Mouse (Mus musculus): ENCODE data around the gene Svep1. TPM values are rescaled to one million over a fixed set of nuclear protein-coding genes. Genes with fewer than 3 reads are reported as not detected.

Svep1 gene
- 3.2 and 3.3 TPM in 2 replicates for polyA plus RNA-seq (2016; fragmentation: Nextera tagmentation; extraction: Ambion mirVana)

GRCm38 (mm10) chr4:58206115-58206945 lies at the start of gene Svep1:
TSS of gene Svep1 (minus strand) at chr4:58206859.
- under 1% methylated on average over 47 of the region's 47 CpGs for WGBS
- DNase-seq (ENCODE audit: low spot score): peak; percentile 78
- Histone ChIP-seq H3K9me3 (no peaks in the 10 kb centered on the region), H3K36me3 (replicated peaks) (no peaks in the 10 kb centered on the region), H3K4me1 (peaks cover 27% of the 10 kb centered on the region), H3K27ac (replicated peaks) (peak within 1 kb of the TSS; percentile 85), H3K27me3 (replicated peaks; ENCODE audit: low read depth, poor library complexity, severe bottlenecking) (peaks cover 58% of the 10 kb centered on the region), H3K4me3 (peak within 1 kb of the TSS; percentile 65)

- DNase-seq (ENCODE audit: low spot score): no peak
- H3K36me3 ChIP-seq (replicated peaks): no peaks in the 10 kb centered on the region
- no peaks in the 10 kb centered on the region for H3K4me1 ChIP-seq
- H3K4me3 ChIP-seq: no peak overlapping the region
- 43% methylated on average over 5 of the region's 5 CpGs for WGBS
- H3K27ac ChIP-seq (replicated peaks): no peak overlapping the region
- H3K27me3 ChIP-seq (replicated peaks; ENCODE audit: low read depth, poor library complexity, severe bottlenecking): no peaks in the 10 kb centered on the region
- no peaks in the 10 kb centered on the region for H3K9me3 ChIP-seq
Measured at GRCm38 (mm10) chr4:58253410-58253809, 46.8 kb upstream of the Svep1 start.

DNA sequence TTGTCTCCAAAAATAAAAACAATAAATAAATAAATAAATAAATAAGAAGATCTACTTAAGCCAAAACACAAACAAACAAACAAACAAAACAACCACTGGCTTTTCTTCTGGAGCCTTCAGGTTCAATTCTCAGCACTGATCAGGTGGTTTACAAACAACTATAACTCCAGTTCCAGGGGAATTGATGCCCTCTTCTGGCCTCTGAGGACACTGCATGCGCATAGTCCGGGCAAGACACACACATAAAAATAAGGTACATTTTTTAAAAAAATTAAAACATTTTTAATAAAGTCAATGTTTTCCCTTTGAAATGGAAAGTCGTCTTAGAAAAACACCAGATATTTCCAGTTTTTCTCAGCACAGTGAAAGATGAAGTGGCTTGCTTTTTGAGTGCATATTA lies 45.7 kb upstream of the Svep1 start:
- no peak overlapping the region for H3K27ac ChIP-seq (replicated peaks)
- no peak overlapping the region for H3K4me3 ChIP-seq
- no peak for DNase-seq (ENCODE audit: low spot score)
- H3K9me3 ChIP-seq: no peaks in the 10 kb centered on the region
- no peaks in the 10 kb centered on the region for H3K36me3 ChIP-seq (replicated peaks)
- no peaks in the 10 kb centered on the region for H3K4me1 ChIP-seq
- H3K27me3 ChIP-seq (replicated peaks; ENCODE audit: low read depth, poor library complexity, severe bottlenecking): no peaks in the 10 kb centered on the region
- WGBS: 85% methylated on average over 3 of the region's 3 CpGs

GRCm38 (mm10) chr4:58245544-58245943 lies 38.9 kb upstream of the Svep1 start:
- no peaks in the 10 kb centered on the region for H3K4me1 ChIP-seq
- H3K4me3 ChIP-seq: no peak overlapping the region
- 95% methylated on average over 1 of the region's 1 CpGs for WGBS
- H3K27me3 ChIP-seq (replicated peaks; ENCODE audit: low read depth, poor library complexity, severe bottlenecking): no peaks in the 10 kb centered on the region
- no peak overlapping the region for H3K27ac ChIP-seq (replicated peaks)
- no peak for DNase-seq (ENCODE audit: low spot score)
- H3K36me3 ChIP-seq (replicated peaks): no peaks in the 10 kb centered on the region
- no peaks in the 10 kb centered on the region for H3K9me3 ChIP-seq

GRCm38 (mm10) chr4:58240416-58240815 lies 33.8 kb upstream of the Svep1 start:
- Histone ChIP-seq H3K27me3 (replicated peaks; ENCODE audit: low read depth, poor library complexity, severe bottlenecking) (no peaks in the 10 kb centered on the region), H3K9me3 (0 out of 2 replicates have a peak, but pooled peaks cover 2% of the 10 kb centered on the region), H3K27ac (replicated peaks) (no peak overlapping the region), H3K4me3 (no peak overlapping the region), H3K4me1 (0 out of 2 replicates have a peak, but pooled peaks cover 4% of the 10 kb centered on the region), H3K36me3 (replicated peaks) (no peaks in the 10 kb centered on the region)
- 84% methylated on average over 7 of the region's 7 CpGs for WGBS
- DNase-seq (ENCODE audit: low spot score): no peak

- Histone ChIP-seq H3K9me3 (0 out of 2 replicates have a peak, but pooled peaks cover 2% of the 10 kb centered on the region), H3K4me3 (no peak overlapping the region), H3K4me1 (peaks cover 14% of the 10 kb centered on the region; the same call in 1 of the 2 replicates), H3K36me3 (replicated peaks) (no peaks in the 10 kb centered on the region), H3K27ac (replicated peaks) (no peak overlapping the region), H3K27me3 (replicated peaks; ENCODE audit: low read depth, poor library complexity, severe bottlenecking) (no peaks in the 10 kb centered on the region)
- no peak for DNase-seq (ENCODE audit: low spot score)
- WGBS: 63% methylated on average over 6 of the region's 6 CpGs
Measured at GRCm38 (mm10) chr4:58235828-58236227, 29.2 kb upstream of the Svep1 start.

DNA sequence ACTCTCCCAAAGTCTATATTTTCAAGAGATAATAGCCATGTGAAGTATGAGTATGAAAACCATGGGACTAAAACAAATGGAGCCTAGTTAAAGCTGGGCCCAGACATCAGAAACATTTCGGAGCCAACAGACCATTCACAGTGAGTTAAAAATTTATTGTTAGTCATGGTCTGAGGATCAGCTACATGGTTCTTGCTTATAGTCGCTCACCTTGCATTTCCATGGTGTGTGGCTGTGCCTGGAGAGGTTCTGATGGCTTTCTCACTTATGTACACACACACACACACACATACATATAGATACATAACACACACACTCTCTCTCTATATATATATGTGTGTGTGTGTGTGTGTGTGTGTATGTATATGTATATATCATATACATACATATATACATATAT lies 16.8 kb upstream of the Svep1 start:
- Histone ChIP-seq H3K4me3 (no peak overlapping the region), H3K27me3 (replicated peaks; ENCODE audit: low read depth, poor library complexity, severe bottlenecking) (no peaks in the 10 kb centered on the region), H3K27ac (replicated peaks) (no peak overlapping the region), H3K4me1 (no peaks in the 10 kb centered on the region), H3K9me3 (no peaks in the 10 kb centered on the region), H3K36me3 (replicated peaks) (no peaks in the 10 kb centered on the region)
- WGBS: 84% methylated on average over 2 of the region's 2 CpGs
- DNase-seq (ENCODE audit: low spot score): no peak

DNA sequence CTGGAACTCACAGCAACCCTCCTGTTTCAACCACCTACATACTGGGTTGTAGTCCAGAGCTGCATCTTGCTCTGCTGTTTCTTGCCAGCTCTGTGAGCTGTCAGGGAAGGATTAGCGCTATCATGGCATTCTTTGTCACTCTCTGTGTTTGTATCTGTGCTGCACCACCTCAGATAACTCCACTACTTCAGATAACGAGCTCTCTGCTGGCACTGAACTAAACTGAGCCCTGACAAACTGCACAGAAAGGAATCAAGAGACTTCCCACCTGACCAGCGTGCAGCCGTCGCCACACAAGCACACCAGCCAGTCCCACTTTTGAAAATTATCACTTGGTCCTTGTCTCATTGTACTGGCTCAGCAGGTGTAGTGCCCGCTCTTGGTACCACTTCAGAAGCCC lies 4.7 kb upstream of the Svep1 start:
- Histone ChIP-seq H3K4me3 (no peak overlapping the region), H3K27ac (replicated peaks) (no peak overlapping the region), H3K9me3 (no peaks in the 10 kb centered on the region), H3K36me3 (replicated peaks) (no peaks in the 10 kb centered on the region), H3K27me3 (replicated peaks; ENCODE audit: low read depth, poor library complexity, severe bottlenecking) (peaks cover 32% of the 10 kb centered on the region), H3K4me1 (peaks cover 24% of the 10 kb centered on the region)
- WGBS: 75% methylated on average over 6 of the region's 6 CpGs
- no peak for DNase-seq (ENCODE audit: low spot score)

DNA sequence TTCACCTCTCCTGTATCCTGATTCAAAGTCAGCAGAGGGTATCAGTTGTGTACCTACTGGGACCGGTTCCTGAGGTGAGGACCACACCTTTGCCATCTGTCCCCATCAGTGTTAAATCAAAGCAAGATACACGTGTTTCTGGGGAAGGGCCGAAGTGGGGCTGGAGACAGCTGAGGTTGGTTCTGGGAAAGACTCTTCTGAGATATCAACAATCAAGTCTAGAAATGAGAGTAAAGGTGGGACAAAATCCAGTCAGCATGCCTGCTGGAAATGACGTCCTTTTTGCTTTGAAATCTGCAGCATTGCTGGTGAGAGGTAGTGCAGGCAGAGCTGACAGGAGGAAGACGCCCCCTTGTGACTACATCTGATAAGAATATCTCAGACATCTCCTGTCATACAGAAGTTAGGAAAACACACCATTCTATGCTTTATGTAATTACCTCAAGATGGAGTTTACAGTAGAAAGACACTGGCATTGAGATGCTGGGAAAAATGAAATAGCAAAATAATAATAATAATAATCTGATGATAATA lies 4.0 kb upstream of the Svep1 start:
- Histone ChIP-seq H3K4me3 (no peak overlapping the region), H3K27me3 (replicated peaks; ENCODE audit: low read depth, poor library complexity, severe bottlenecking) (peaks cover 39% of the 10 kb centered on the region), H3K4me1 (peaks cover 32% of the 10 kb centered on the region), H3K9me3 (no peaks in the 10 kb centered on the region), H3K27ac (replicated peaks) (no peak overlapping the region), H3K36me3 (replicated peaks) (no peaks in the 10 kb centered on the region)
- WGBS: 59% methylated on average over 5 of the region's 5 CpGs
- DNase-seq (ENCODE audit: low spot score): no peak

DNA sequence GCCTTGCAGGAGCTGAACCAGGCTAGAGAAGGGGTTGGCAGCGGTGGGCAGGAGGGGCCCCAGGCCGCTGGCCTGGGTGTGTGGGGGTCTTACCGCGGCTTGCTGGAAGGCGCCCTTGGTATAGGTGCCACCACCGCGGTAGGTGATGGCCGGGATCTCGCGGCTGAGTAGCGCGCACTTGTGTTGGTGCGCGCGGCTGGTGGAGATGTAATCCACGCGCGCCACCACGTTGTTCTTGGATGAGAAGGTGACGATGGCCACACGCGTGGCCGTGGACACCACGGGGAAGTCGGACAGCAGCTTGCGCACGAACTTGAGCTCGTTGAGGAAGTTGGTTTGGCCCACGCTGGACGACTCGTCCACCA lies 927 bp downstream of the Svep1 start:
- Histone ChIP-seq H3K4me3 (peak overlapping the region; percentile 65), H3K4me1 (peaks cover 28% of the 10 kb centered on the region), H3K36me3 (replicated peaks) (no peaks in the 10 kb centered on the region), H3K9me3 (no peaks in the 10 kb centered on the region), H3K27ac (replicated peaks) (peak overlapping the region; percentile 85), H3K27me3 (replicated peaks; ENCODE audit: low read depth, poor library complexity, severe bottlenecking) (peaks cover 58% of the 10 kb centered on the region)
- no peak for DNase-seq (ENCODE audit: low spot score)
- WGBS: under 1% methylated on average over 31 of the region's 31 CpGs

DNA sequence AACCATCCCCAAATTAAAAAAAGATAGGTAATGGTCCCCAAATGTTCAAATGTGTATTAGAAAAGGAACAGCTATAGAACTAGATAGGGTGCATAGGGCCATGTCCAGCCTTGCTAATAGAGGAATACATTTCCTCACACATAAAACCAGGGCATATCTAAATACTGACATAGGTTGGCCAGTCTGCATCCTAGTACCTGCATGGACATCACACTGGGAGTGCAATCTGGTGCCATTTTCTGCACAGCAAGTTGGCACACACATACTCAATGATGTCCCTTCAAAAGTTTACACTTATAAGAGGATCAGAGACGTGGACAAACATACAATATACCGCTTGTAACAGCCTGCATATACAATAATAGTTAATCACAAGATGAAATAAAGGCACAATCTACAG lies 5.0 kb downstream of the Svep1 start:
- Histone ChIP-seq H3K27me3 (replicated peaks; ENCODE audit: low read depth, poor library complexity, severe bottlenecking) (peaks cover 30% of the 10 kb centered on the region), H3K4me3 (no peak overlapping the region), H3K4me1 (peaks cover 21% of the 10 kb centered on the region), H3K9me3 (no peaks in the 10 kb centered on the region), H3K27ac (replicated peaks) (no peak overlapping the region), H3K36me3 (replicated peaks) (no peaks in the 10 kb centered on the region)
- WGBS: 92% methylated on average over 2 of the region's 2 CpGs
- DNase-seq (ENCODE audit: low spot score): no peak

DNA sequence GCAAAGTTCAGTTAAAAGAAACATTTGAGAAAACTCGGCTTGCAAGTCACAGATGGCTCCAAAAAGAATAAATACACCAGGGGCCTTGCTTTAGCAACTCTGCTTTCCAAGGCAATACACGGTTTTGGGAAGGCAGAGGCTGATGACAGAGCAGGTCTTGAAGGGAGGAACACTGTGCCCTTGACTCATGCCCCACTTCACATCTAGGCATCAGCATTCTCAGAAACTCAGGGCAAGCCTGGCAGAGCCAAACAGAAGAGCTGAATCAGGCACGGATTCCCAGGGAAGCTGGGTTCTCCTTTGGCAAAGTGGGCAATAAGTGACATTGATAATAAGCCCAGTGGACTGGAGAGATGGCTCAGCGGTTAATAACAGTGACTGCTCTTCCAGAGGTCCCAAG lies 5.8 kb downstream of the Svep1 start:
- WGBS: 66% methylated on average over 4 of the region's 4 CpGs
- H3K36me3 ChIP-seq (replicated peaks): no peaks in the 10 kb centered on the region
- H3K4me3 ChIP-seq: no peak overlapping the region
- no peak for DNase-seq (ENCODE audit: low spot score)
- peaks cover 12% of the 10 kb centered on the region for H3K4me1 ChIP-seq
- H3K27ac ChIP-seq (replicated peaks): no peak overlapping the region
- H3K27me3 ChIP-seq (replicated peaks; ENCODE audit: low read depth, poor library complexity, severe bottlenecking): peaks cover 21% of the 10 kb centered on the region
- no peaks in the 10 kb centered on the region for H3K9me3 ChIP-seq

GRCm38 (mm10) chr4:58197230-58197629 lies 9.4 kb downstream of the Svep1 start:
- WGBS: 90% methylated on average over 4 of the region's 4 CpGs
- Histone ChIP-seq H3K4me1 (0 out of 2 replicates have a peak, but pooled peaks cover 6% of the 10 kb centered on the region), H3K27ac (replicated peaks) (no peak overlapping the region), H3K4me3 (no peak overlapping the region), H3K36me3 (replicated peaks) (no peaks in the 10 kb centered on the region), H3K27me3 (replicated peaks; ENCODE audit: low read depth, poor library complexity, severe bottlenecking) (no peaks in the 10 kb centered on the region), H3K9me3 (no peaks in the 10 kb centered on the region)
- DNase-seq (ENCODE audit: low spot score): no peak
